Mouse (Mus musculus) granulocyte monocyte progenitor cell, adult 5-6 weeks (primary cell): Measurements from ENCODE around the gene Pde4dip. TPM values are rescaled to one million over a fixed set of nuclear protein-coding genes. Genes with fewer than 3 reads are reported as not detected.

Experiments
- ATAC-seq: replicated peaks from 2 replicates; pipeline ENCODE4 v1.8.0; 2016; ENCODE audit warnings: mild to moderate bottlenecking, moderate TSS enrichment, inconsistent platforms; ENCODE audit not compliant: poor library complexity, severe bottlenecking
- total RNA-seq, 2 experiments: library from RNA; stranded (forward) in 1 of 2; stranded (reverse) in 1 of 2; fragments of 200-712, 200-1000 nt in 1 of 2; fragments of >200 nt in 1 of 2; fragmentation: Nextera tagmentation in 1 of 2; gene quantifications; 2 replicates each; pipeline ENCODE4 v1.2.3; 2014 to 2017

Pde4dip gene
- total RNA-seq, 2 experiments from 2014 or later: 8.1 to 9.7 TPM

GRCm38 (mm10) chr3:97901586-97901985, 13.1 kb upstream of the Pde4dip start:
- ATAC-seq: peak; percentile 27; the same call in 1 of the 2 replicates

- peak; percentile 97 for ATAC-seq
Measured at GRCm38 (mm10) chr3:97900516-97901490, 12.3 kb upstream of the Pde4dip start, which contains the start of gene Sec22b. Gene Sec22b, plus strand, starts transcription at chr3:97901190.

- no peak for ATAC-seq
Measured at GRCm38 (mm10) chr3:97898381-97898780, 9.9 kb upstream of the Pde4dip start.

- ATAC-seq: peak; percentile 87
Measured at GRCm38 (mm10) chr3:97894695-97895094, 6.2 kb upstream of the Pde4dip start.

GRCm38 (mm10) chr3:97890205-97890604, 1.7 kb upstream of the Pde4dip start:
- ATAC-seq: no peak

GRCm38 (mm10) chr3:97887785-97888167, 731 bp downstream of the Pde4dip start:
- ATAC-seq: no peak

- ATAC-seq: no peak
Measured at GRCm38 (mm10) chr3:97881576-97881975, 6.9 kb downstream of the Pde4dip start.

GRCm38 (mm10) chr3:97879222-97879621, 9.3 kb downstream of the Pde4dip start:
- peak; percentile 82 for ATAC-seq

- ATAC-seq: no peak
Measured at GRCm38 (mm10) chr3:97876259-97876658, 12.2 kb downstream of the Pde4dip start.

- no peak for ATAC-seq
Measured at GRCm38 (mm10) chr3:97874777-97875176, 13.7 kb downstream of the Pde4dip start.

- ATAC-seq: no peak
Measured at GRCm38 (mm10) chr3:97869730-97870129, 18.8 kb downstream of the Pde4dip start.

GRCm38 (mm10) chr3:97868733-97869132, 19.8 kb downstream of the Pde4dip start:
- no peak for ATAC-seq

- peak; percentile 94 for ATAC-seq
Measured at GRCm38 (mm10) chr3:97868024-97868689, 20.4 kb downstream of the Pde4dip start.

GRCm38 (mm10) chr3:97867221-97868023, 21.1 kb downstream of the Pde4dip start:
- peak; percentile 70 for ATAC-seq

GRCm38 (mm10) chr3:97866696-97867095, 21.8 kb downstream of the Pde4dip start:
- ATAC-seq: no peak

GRCm38 (mm10) chr3:97860820-97861451, 27.6 kb downstream of the Pde4dip start:
- ATAC-seq: no peak

- ATAC-seq: no peak
Measured at GRCm38 (mm10) chr3:97859400-97859799, 29.1 kb downstream of the Pde4dip start.

GRCm38 (mm10) chr3:97854575-97855384, 33.7 kb downstream of the Pde4dip start:
- ATAC-seq: no peak

- ATAC-seq: no peak
Measured at GRCm38 (mm10) chr3:97851803-97852202, 36.7 kb downstream of the Pde4dip start.
